Mouse (Mus musculus) ES-Bruce4 (cell line): Measurements from ENCODE around the gene Washc2. TPM values are rescaled to one million over a fixed set of nuclear protein-coding genes. Genes with fewer than 3 reads are reported as not detected.
"Not testable (repeated sequence)": the region's sequence is repeated elsewhere in the genome, so short reads cannot be mapped to it uniquely, and the experiment has no call there.

Source experiments
- H3K27ac ChIP-seq: 2 replicates; pipeline ENCODE4 v1.5.1; 2012; ENCODE audit warnings: low read length, inconsistent platforms; ENCODE audit not compliant: insufficient read depth
- H3K27me3 ChIP-seq: 2 replicates; pipeline ENCODE4 v1.6.1; 2012; ENCODE audit warnings: mild to moderate bottlenecking, low read length, inconsistent platforms; ENCODE audit not compliant: control insufficient read depth, poor library complexity, insufficient read depth, severe bottlenecking
- H3K36me3 ChIP-seq: 2 replicates; pipeline ENCODE4 v1.6.1; 2012; ENCODE audit warnings: inconsistent platforms, mild to moderate bottlenecking, low read length, moderate library complexity; ENCODE audit not compliant: control insufficient read depth, poor library complexity, insufficient read depth, severe bottlenecking
- H3K4me1 ChIP-seq: one replicate; pipeline ENCODE4 v1.8.1; 2011; ENCODE audit warnings: low read length; ENCODE audit not compliant: control insufficient read depth, insufficient read depth
- H3K4me3 ChIP-seq: 2 replicates; pipeline ENCODE4 v1.5.1; 2011; ENCODE audit warnings: low read depth, mild to moderate bottlenecking, low read length
- H3K9ac ChIP-seq: 2 replicates; pipeline ENCODE4 v1.6.1; 2012; ENCODE audit warnings: low read depth, mild to moderate bottlenecking, inconsistent platforms; ENCODE audit not compliant: poor library complexity, severe bottlenecking
- H3K9me3 ChIP-seq: replicated peaks from 2 replicates; pipeline ENCODE4 v1.6.1; 2012; ENCODE audit warnings: mild to moderate bottlenecking, low read length, inconsistent platforms; ENCODE audit not compliant: control insufficient read depth, poor library complexity, insufficient read depth, severe bottlenecking
- CTCF ChIP-seq: IDR thresholded peaks from one replicate; pipeline ENCODE4 v1.8.1; 2011; ENCODE audit warnings: low read depth, low read length
- EP300 ChIP-seq: IDR thresholded peaks from 2 replicates; pipeline ENCODE4 v1.6.1; 2011; ENCODE audit warnings: low read depth, low read length; ENCODE audit not compliant: insufficient read depth
- POLR2A ChIP-seq: IDR thresholded peaks from one replicate; pipeline ENCODE4 v1.8.1; 2011; ENCODE audit warnings: low read length; ENCODE audit not compliant: insufficient read depth
- polyA plus RNA-seq: library from polyadenylated mRNA; stranded (reverse); fragments of >200 nt; gene quantifications from 2 replicates; pipeline ENCODE4 v1.2.4, GENCODE M21; 2011; ENCODE audit warnings: low read depth; ENCODE audit not compliant: missing spikeins, insufficient read depth, insufficient read length

The Washc2 gene
- polyA plus RNA-seq, 1 experiment: 56.2 TPM

GRCm38 (mm10) chr6:116199682-116200081 lies 8.2 kb upstream of the Washc2 start:
- no peak overlapping the region for H3K27ac ChIP-seq
- no peak for TF ChIP-seq CTCF
- TF ChIP-seq POLR2A: no peak
- no peak for TF ChIP-seq EP300
- no peak overlapping the region for H3K4me3 ChIP-seq
- H3K36me3 ChIP-seq: no peaks in the 10 kb centered on the region
- no peak overlapping the region for H3K9ac ChIP-seq
- no peaks in the 10 kb centered on the region for H3K27me3 ChIP-seq
- H3K9me3 ChIP-seq: no peaks in the 10 kb centered on the region
- H3K4me1 ChIP-seq: no peaks in the 10 kb centered on the region

GRCm38 (mm10) chr6:116227767-116228166 lies 19.9 kb downstream of the Washc2 start:
- no peak overlapping the region for H3K4me3 ChIP-seq
- no peak for TF ChIP-seq CTCF
- TF ChIP-seq EP300: no peak
- TF ChIP-seq POLR2A: no peak
- no peaks in the 10 kb centered on the region for H3K9me3 ChIP-seq
- H3K27me3 ChIP-seq: no peaks in the 10 kb centered on the region
- H3K4me1 ChIP-seq: no peaks in the 10 kb centered on the region
- no peak overlapping the region for H3K9ac ChIP-seq
- H3K36me3 ChIP-seq: peaks cover 36% of the 10 kb centered on the region
- H3K27ac ChIP-seq: no peak overlapping the region

GRCm38 (mm10) chr6:116228785-116229525 lies 21.1 kb downstream of the Washc2 start:
- H3K27me3 ChIP-seq: no peaks in the 10 kb centered on the region
- no peak for TF ChIP-seq EP300
- peak; percentile 95 for TF ChIP-seq CTCF
- no peaks in the 10 kb centered on the region for H3K9me3 ChIP-seq
- H3K4me1 ChIP-seq: no peaks in the 10 kb centered on the region
- no peak overlapping the region for H3K9ac ChIP-seq
- no peak overlapping the region for H3K27ac ChIP-seq
- H3K36me3 ChIP-seq: peaks cover 30% of the 10 kb centered on the region
- no peak overlapping the region for H3K4me3 ChIP-seq

- H3K36me3 ChIP-seq: peaks cover 32% of the 10 kb centered on the region
- H3K9me3 ChIP-seq, H3K27me3 ChIP-seq, H3K27ac ChIP-seq, H3K4me3 ChIP-seq, H3K9ac ChIP-seq, H3K4me1 ChIP-seq: not testable (repeated sequence)
Observed at GRCm38 (mm10) chr6:116234821-116235220, 27.0 kb downstream of the Washc2 start.

- no peak for TF ChIP-seq POLR2A
- no peak for TF ChIP-seq CTCF
- no peak for TF ChIP-seq EP300
- H3K4me1 ChIP-seq: no peaks in the 10 kb centered on the region
- no peak overlapping the region for H3K4me3 ChIP-seq
- H3K9me3 ChIP-seq: no peaks in the 10 kb centered on the region; the same call in 1 of the 2 replicates
- no peak overlapping the region for H3K27ac ChIP-seq
- no peak overlapping the region for H3K9ac ChIP-seq
- H3K36me3 ChIP-seq: peaks cover 32% of the 10 kb centered on the region
- no peaks in the 10 kb centered on the region for H3K27me3 ChIP-seq
Observed at GRCm38 (mm10) chr6:116235336-116235735, 27.5 kb downstream of the Washc2 start.

- TF ChIP-seq EP300 (no peak), POLR2A (no peak), CTCF (no peak)
- Histone ChIP-seq H3K36me3 (peaks cover 42% of the 10 kb centered on the region), H3K9ac (no peak overlapping the region), H3K4me1 (no peaks in the 10 kb centered on the region), H3K9me3 (peaks cover 19% of the 10 kb centered on the region), H3K4me3 (no peak overlapping the region), H3K27me3 (no peaks in the 10 kb centered on the region), H3K27ac (no peak overlapping the region)
Observed at GRCm38 (mm10) chr6:116238083-116238482, 30.2 kb downstream of the Washc2 start.

GRCm38 (mm10) chr6:116240371-116240770 lies 32.5 kb downstream of the Washc2 start:
- H3K36me3 ChIP-seq: peaks cover 52% of the 10 kb centered on the region
- no peaks in the 10 kb centered on the region for H3K4me1 ChIP-seq
- TF ChIP-seq EP300 (no peak), CTCF (no peak), POLR2A (no peak)
- H3K9me3 ChIP-seq: peaks cover 19% of the 10 kb centered on the region
- H3K4me3 ChIP-seq: no peak overlapping the region
- no peak overlapping the region for H3K27ac ChIP-seq
- no peaks in the 10 kb centered on the region for H3K27me3 ChIP-seq
- no peak overlapping the region for H3K9ac ChIP-seq
